Mouse (Mus musculus): ENCODE data around the gene Naga.

DNA sequence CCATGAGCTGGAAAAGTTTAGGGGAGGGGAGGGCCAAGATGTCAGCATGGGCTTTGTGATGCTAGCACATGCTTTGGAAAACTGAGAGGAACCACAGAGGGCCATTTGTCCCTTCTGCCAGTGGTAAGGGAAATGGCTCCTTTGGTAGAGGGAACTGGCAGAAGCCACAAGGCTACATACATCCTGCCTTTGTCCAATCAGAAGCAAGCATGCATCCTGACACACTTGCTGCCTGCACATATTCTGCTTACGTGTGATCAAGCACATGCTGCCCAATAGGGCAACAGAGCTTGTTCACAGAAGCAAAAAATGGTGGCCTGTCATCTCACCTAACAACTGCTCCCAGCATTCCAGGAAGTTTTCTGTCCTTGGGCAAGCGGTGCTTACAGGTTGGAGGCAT, 13.3 kb downstream of the Naga start:
- TF ChIP-seq CTCF (IDR thresholded peaks at IDR 0.05; ENCODE audit: low read depth) (no peak), EP300 (IDR thresholded peaks at IDR 0.05; ENCODE audit: low read depth) (no peak)

Data from heart, postnatal 0 days (tissue).